Comparison of ENCODE assay signal across 15 mouse cellular contexts in the genomic region with DNA sequence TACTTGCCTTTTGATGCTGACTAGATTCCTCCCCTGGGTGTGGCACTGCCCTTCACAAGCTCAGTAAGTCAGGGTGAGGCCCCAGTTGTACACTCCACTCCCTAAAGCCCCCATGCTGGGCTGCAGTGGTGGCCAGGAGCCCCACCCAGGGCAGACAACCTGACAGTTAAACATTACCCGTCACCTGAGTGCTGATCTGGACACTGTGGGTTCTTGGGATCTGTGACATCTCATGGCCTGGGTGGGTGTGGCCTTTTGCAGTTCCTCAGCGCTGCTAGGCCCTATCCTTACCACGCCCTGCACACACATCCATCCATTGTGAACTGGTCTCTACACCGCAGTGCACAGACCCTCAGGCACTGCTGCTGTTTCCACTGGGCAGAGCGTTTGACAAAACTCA. TPM values are rescaled to one million over a fixed set of nuclear protein-coding genes. Genes with fewer than 3 reads are reported as not detected.
DNase-seq lines count a peak whose midpoint lies in the region; ATAC-seq and TF ChIP-seq lines count a peak whose summit lies in the region.
"Had no signal": no experiment of that assay in that cellular context is flagged by ENCODE, and none has a peak within 500 bp of the region (broad histone marks: within the 10 kb centered on the region; RNA-seq: fewer than 3 reads in every experiment).

No protein-coding gene starts in this region.

- peak overlapping the region; percentile 37; the same call in 1 of the 2 replicates for H3K27ac ChIP-seq in heart, postnatal 0 days (ENCODE audit: low read depth)
- H3K27ac ChIP-seq in lung, embryonic 16.5 days (ENCODE audit: low read length), result peak overlapping the region; percentile 51
- 0 out of 2 replicates have a peak overlapping the region, but pooled peaks have one; percentile 8 for H3K27ac ChIP-seq in intestine, embryonic 16.5 days (ENCODE audit: low read length)
- H3K27ac ChIP-seq: embryonic facial prominence, embryonic 15.5 days; forebrain, embryonic 13.5 days; midbrain, embryonic 10.5 days had no signal

- H3K9me3 ChIP-seq in heart, postnatal 0 days (replicated peaks; ENCODE audit: control insufficient read depth, low read length), result no peaks in the 10 kb centered on the region
- H3K9me3 ChIP-seq in lung, embryonic 16.5 days (ENCODE audit: control insufficient read depth, low read length), result no peaks in the 10 kb centered on the region
- H3K9me3 ChIP-seq in intestine, embryonic 16.5 days (ENCODE audit: control insufficient read depth, low read length), result no peaks in the 10 kb centered on the region
- H3K9me3 ChIP-seq: embryonic facial prominence, embryonic 15.5 days; forebrain, embryonic 13.5 days; midbrain, embryonic 10.5 days had no signal

- no peaks in the 10 kb centered on the region for H3K36me3 ChIP-seq in heart, postnatal 0 days (replicated peaks; ENCODE audit: control insufficient read depth, insufficient read depth, low read length)
- H3K36me3 ChIP-seq in lung, embryonic 16.5 days (ENCODE audit: control insufficient read depth, insufficient read depth, low read length), result no peaks in the 10 kb centered on the region
- no peaks in the 10 kb centered on the region for H3K36me3 ChIP-seq in intestine, embryonic 16.5 days (ENCODE audit: control insufficient read depth, insufficient read depth, low read length)
- H3K36me3 ChIP-seq: embryonic facial prominence, embryonic 15.5 days; midbrain, embryonic 10.5 days had no signal

- intact Hi-C loops in heart, postnatal 14 days (cut with DNase I), result no loop called here

- DNase-seq in heart, postnatal 0 days (ENCODE audit: low spot score), result no peak
- no peak for DNase-seq in heart, postnatal 14 days
- no peak for DNase-seq in lung, postnatal 25 days (ENCODE audit: low spot score)
- no peak for DNase-seq in spleen, adult 18-20 months
- DNase-seq in ovary, adult 18-20 months (ENCODE audit: low spot score), result no peak
- DNase-seq: adrenal gland, postnatal 10 days; heart, postnatal 10 days; liver, postnatal 0 days; thymus, postnatal 25 days had no signal

- peak overlapping the region; percentile 37; the same call in 1 of the 2 replicates for H3K4me3 ChIP-seq in heart, postnatal 0 days (ENCODE audit: low read depth, low read length)
- H3K4me3 ChIP-seq in lung, embryonic 16.5 days (ENCODE audit: low read length), result no peak overlapping the region
- H3K4me3 ChIP-seq in intestine, embryonic 16.5 days (ENCODE audit: low read length), result no peak overlapping the region
- H3K4me3 ChIP-seq: embryonic facial prominence, embryonic 15.5 days; forebrain, embryonic 13.5 days; midbrain, embryonic 10.5 days had no signal

- H3K9ac ChIP-seq in heart, postnatal 0 days (replicated peaks; ENCODE audit: low read depth, low read length), result no peak overlapping the region
- no peak overlapping the region for H3K9ac ChIP-seq in lung, embryonic 16.5 days (ENCODE audit: low read length)
- no peak overlapping the region for H3K9ac ChIP-seq in intestine, embryonic 16.5 days (ENCODE audit: low read depth, low read length)
- H3K9ac ChIP-seq: embryonic facial prominence, embryonic 15.5 days; forebrain, embryonic 13.5 days; liver, postnatal 0 days had no signal

- TF ChIP-seq CTCF in heart, postnatal 0 days (IDR thresholded peaks at IDR 0.05; ENCODE audit: low read depth), result no peak

- WGBS in heart, postnatal 0 days, result 63% methylated on average over 5 of the region's 5 CpGs
- 61% methylated on average over 5 of the region's 5 CpGs for WGBS in lung, embryonic 16.5 days
- WGBS in intestine, embryonic 16.5 days, result 55% methylated on average over 5 of the region's 5 CpGs

- H3K4me1 ChIP-seq in heart, postnatal 0 days (ENCODE audit: control insufficient read depth, insufficient read depth), result no peaks in the 10 kb centered on the region
- H3K4me1 ChIP-seq in lung, embryonic 16.5 days (replicated peaks; ENCODE audit: control insufficient read depth, insufficient read depth, low read length), result peaks cover 37% of the 10 kb centered on the region
- H3K4me1 ChIP-seq in intestine, embryonic 16.5 days (ENCODE audit: control insufficient read depth, insufficient read depth, low read length), result peaks cover 38% of the 10 kb centered on the region
- H3K4me1 ChIP-seq: embryonic facial prominence, embryonic 15.5 days had no signal

- no peak for ATAC-seq in heart, postnatal 0 days (ENCODE audit: insufficient read depth, low read depth)
- no peak for ATAC-seq in lung, embryonic 16.5 days (ENCODE audit: low read depth)
- ATAC-seq in intestine, embryonic 16.5 days, result peak; percentile 49
- ATAC-seq: CD4-positive, CD25-positive, alpha-beta regulatory T cell, adult 4 months; forebrain, embryonic 13.5 days; liver, postnatal 0 days had no signal

- H3K4me2 ChIP-seq in heart, postnatal 0 days (ENCODE audit: low read depth, low read length), result peak overlapping the region; percentile 54
- H3K4me2 ChIP-seq in lung, embryonic 16.5 days (ENCODE audit: low read depth, low read length), result peak overlapping the region; percentile 12; the same call in 1 of the 2 replicates
- H3K4me2 ChIP-seq in intestine, embryonic 16.5 days (ENCODE audit: low read depth, low read length), result no peak overlapping the region
- H3K4me2 ChIP-seq: embryonic facial prominence, embryonic 15.5 days had no signal

- no peak for TF ChIP-seq EP300 in heart, postnatal 0 days (IDR thresholded peaks at IDR 0.05; ENCODE audit: low read depth)

- H3K27me3 ChIP-seq in heart, postnatal 0 days (ENCODE audit: control insufficient read depth, insufficient read depth, low read length), result no peaks in the 10 kb centered on the region
- no peaks in the 10 kb centered on the region for H3K27me3 ChIP-seq in lung, embryonic 16.5 days (ENCODE audit: control insufficient read depth, insufficient read depth, low read depth, low read length)
- no peaks in the 10 kb centered on the region for H3K27me3 ChIP-seq in intestine, embryonic 16.5 days (replicated peaks; ENCODE audit: control insufficient read depth, insufficient read depth, low read length)
- H3K27me3 ChIP-seq: embryonic facial prominence, embryonic 15.5 days; forebrain, embryonic 13.5 days had no signal

RNA-seq across cellular contexts. Expression of gene Mcf2l, which starts 55.3 kb away (rescaled TPM):
- total RNA-seq in heart, postnatal 0 days (2014; rRNA removed; ENCODE audit: low replicate concordance), result 22.1 and 22.9 TPM in 2 replicates
- 6.6 and 7.5 TPM in 2 replicates for polyA plus RNA-seq in heart, postnatal 0 days (2015; fragmentation: Nextera tagmentation; extraction: Ambion mirVana)
- 100 to 1,000 TPM; 104 to 109 TPM for total RNA-seq in heart, postnatal 14 days (2021)
- polyA plus RNA-seq in lung, embryonic 16.5 days (2015; fragmentation: Nextera tagmentation; extraction: Ambion mirVana), result 16.0 and 16.1 TPM in 2 replicates
- 13.3 and 14.1 TPM in 2 replicates for polyA plus RNA-seq in intestine, embryonic 16.5 days (2015; fragmentation: Nextera tagmentation; extraction: Ambion mirVana)
